Comparison of ENCODE assay signal across 20 mouse cellular contexts in genomic region chr7:28191903-28192302, GRCm38 (mm10). TPM values are rescaled to one million over a fixed set of nuclear protein-coding genes. Genes with fewer than 3 reads are reported as not detected.
DNase-seq lines count a peak whose midpoint lies in the region; ATAC-seq lines count a peak whose summit lies in the region.
"Had no signal": no experiment of that assay in that cellular context is flagged by ENCODE, and none has a peak within 500 bp of the region (broad histone marks: within the 10 kb centered on the region; RNA-seq: fewer than 3 reads in every experiment).

No protein-coding gene starts in this region.

- H3K9me3 ChIP-seq in embryonic facial prominence, embryonic 10.5 days: no peaks in the 10 kb centered on the region
- no peaks in the 10 kb centered on the region for H3K9me3 ChIP-seq in midbrain, embryonic 10.5 days (replicated peaks)
- H3K9me3 ChIP-seq: forebrain, embryonic 10.5 days; forebrain, embryonic 15.5 days; heart, embryonic 15.5 days; hindbrain, embryonic 10.5 days; hindbrain, embryonic 15.5 days had no signal

- DNase-seq in 416B (ENCODE audit: low read depth) (peak; percentile 43), R1 (ENCODE audit: low read depth, low spot score) (peak; percentile 20), MN1 (ENCODE audit: low spot score) (no peak)
- DNase-seq in B cell, adult 2 months: peak; percentile 28 to 29
- no peak for DNase-seq in embryonic facial prominence, embryonic 10.5 days (ENCODE audit: low spot score)
- DNase-seq in midbrain, embryonic 10.5 days (ENCODE audit: low spot score): no peak
- DNase-seq: cerebellum, adult 11-12 months; cerebellum, adult 9-10 months; cerebellum, postnatal 25 days; gastrocnemius, postnatal 10 days; heart, adult 18-20 months; heart, postnatal 14 days had no signal

- no peak overlapping the region for H3K4me3 ChIP-seq in embryonic facial prominence, embryonic 10.5 days
- H3K4me3 ChIP-seq in midbrain, embryonic 10.5 days: no peak overlapping the region
- H3K4me3 ChIP-seq: forebrain, embryonic 10.5 days; forebrain, embryonic 15.5 days; heart, embryonic 15.5 days; hindbrain, embryonic 10.5 days; hindbrain, embryonic 15.5 days had no signal

- peaks cover 98% of the 10 kb centered on the region for H3K36me3 ChIP-seq in embryonic facial prominence, embryonic 10.5 days (replicated peaks)
- H3K36me3 ChIP-seq in midbrain, embryonic 10.5 days: peaks cover 93% of the 10 kb centered on the region

- no peaks in the 10 kb centered on the region for H3K27me3 ChIP-seq in embryonic facial prominence, embryonic 10.5 days (replicated peaks; ENCODE audit: low read depth, poor library complexity, severe bottlenecking)
- H3K27me3 ChIP-seq in midbrain, embryonic 10.5 days (ENCODE audit: low read depth, poor library complexity, severe bottlenecking): no peaks in the 10 kb centered on the region
- H3K27me3 ChIP-seq: forebrain, embryonic 15.5 days; heart, embryonic 15.5 days; hindbrain, embryonic 15.5 days had no signal

- H3K27ac ChIP-seq in embryonic facial prominence, embryonic 10.5 days (replicated peaks): no peak overlapping the region
- no peak overlapping the region for H3K27ac ChIP-seq in midbrain, embryonic 10.5 days (replicated peaks)
- H3K27ac ChIP-seq: forebrain, embryonic 10.5 days; forebrain, embryonic 15.5 days; heart, embryonic 15.5 days; hindbrain, embryonic 10.5 days; hindbrain, embryonic 15.5 days had no signal

- no peaks in the 10 kb centered on the region for H3K4me1 ChIP-seq in embryonic facial prominence, embryonic 10.5 days
- H3K4me1 ChIP-seq in midbrain, embryonic 10.5 days: no peaks in the 10 kb centered on the region
- H3K4me1 ChIP-seq: forebrain, embryonic 10.5 days; forebrain, embryonic 15.5 days; heart, embryonic 15.5 days; hindbrain, embryonic 10.5 days; hindbrain, embryonic 15.5 days had no signal

- 0 out of 2 replicates have a peak, but pooled peaks have one; percentile 12 for ATAC-seq in megakaryocyte, adult 5-6 weeks (ENCODE audit: poor library complexity, severe bottlenecking)
- ATAC-seq: activated CD4-positive, CD25-positive, alpha-beta regulatory T cell, adult 4 months; forebrain, embryonic 15.5 days; intestine, embryonic 16.5 days had no signal

- 90% methylated on average over 1 of the region's 1 CpGs for WGBS in embryonic facial prominence, embryonic 10.5 days
- 96% methylated on average over 1 of the region's 1 CpGs for WGBS in midbrain, embryonic 10.5 days

RNA-seq across cellular contexts. Expression of gene Dyrk1b, which starts 12.6 kb away (rescaled TPM):
- total RNA-seq in megakaryocyte, adult 5-6 weeks (2015): 3.0 and 3.5 TPM in 2 replicates
- 2.7 and 5.3 TPM in 2 replicates for total RNA-seq in megakaryocyte, adult 5-6 weeks (2017)
- 16.6 TPM in 2 replicates for polyA plus RNA-seq in embryonic facial prominence, embryonic 10.5 days (2016; fragmentation: Nextera tagmentation; extraction: Ambion mirVana)
- polyA plus RNA-seq in midbrain, embryonic 10.5 days (2016; fragmentation: Nextera tagmentation; extraction: Ambion mirVana): 13.5 and 16.9 TPM in 2 replicates

RNA-seq across cellular contexts. Expression of gene Fbl, which starts 22.4 kb away (rescaled TPM):
- total RNA-seq in megakaryocyte, adult 5-6 weeks (2015): 75.0 and 75.5 TPM in 2 replicates
- 85.1 and 88.7 TPM in 2 replicates for total RNA-seq in megakaryocyte, adult 5-6 weeks (2017)
- 171 and 181 TPM in 2 replicates for polyA plus RNA-seq in embryonic facial prominence, embryonic 10.5 days (2016; fragmentation: Nextera tagmentation; extraction: Ambion mirVana)
- polyA plus RNA-seq in midbrain, embryonic 10.5 days (2016; fragmentation: Nextera tagmentation; extraction: Ambion mirVana): 136 and 158 TPM in 2 replicates

Comparison
In these comparisons a context has a peak if more than half of its experiments do, and no peak if none do; other contexts are left out.
1. DNase-seq: peak in 416B (single experiment), B cell, adult 2 months (2 of 2) and R1 (single experiment); none in embryonic facial prominence, embryonic 10.5 days (single experiment), MN1 (single experiment) and midbrain, embryonic 10.5 days (single experiment).